Mouse (Mus musculus): Measurements from ENCODE around the gene Gm49333. TPM values are rescaled to one million over a fixed set of nuclear protein-coding genes. Genes with fewer than 3 reads are reported as not detected.

Gene Gm49333
- polyA plus RNA-seq, 1 experiment = not detected

DNA sequence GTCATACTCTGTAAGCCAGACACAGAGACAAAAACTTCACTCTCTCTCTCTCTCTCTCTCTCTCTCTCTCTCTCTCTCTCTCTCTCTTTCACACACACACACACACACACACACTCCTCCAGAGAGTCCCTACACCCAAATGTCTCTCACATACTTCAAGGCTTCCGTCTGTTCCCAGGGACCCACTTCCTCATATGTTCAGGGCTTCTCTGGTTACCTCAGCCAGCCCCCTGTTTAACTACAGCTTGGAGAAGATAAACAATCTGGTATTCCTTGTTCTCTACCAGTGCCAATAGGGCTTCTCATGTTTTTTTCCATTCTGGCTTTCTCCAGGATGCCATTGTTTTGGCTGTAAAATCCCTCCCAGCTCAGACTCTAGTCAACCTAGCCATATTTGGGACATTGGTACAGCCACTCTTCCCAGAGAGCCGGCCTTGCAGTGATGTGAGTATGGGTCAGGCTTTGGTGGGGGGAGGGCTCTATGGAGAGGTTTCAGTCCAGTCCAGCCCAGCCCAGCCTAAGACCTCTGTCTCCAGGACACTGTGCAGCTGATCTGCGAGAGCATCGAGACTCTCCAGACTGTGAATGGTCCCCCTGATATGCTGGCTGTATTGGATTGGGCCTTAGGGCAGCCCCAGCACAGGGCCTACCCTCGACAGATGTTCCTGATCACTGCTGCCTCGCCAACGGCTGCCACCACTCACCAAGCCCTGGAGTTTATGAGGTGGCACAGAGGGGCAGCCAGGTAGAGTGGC is 14.5 kb upstream of the Gm49333 start:
- Histone ChIP-seq H3K4me3 (ENCODE audit: insufficient read depth, low read length) (no peak overlapping the region), H3K4me1 (ENCODE audit: control insufficient read depth, insufficient read depth, low read length) (no peaks in the 10 kb centered on the region), H3K27ac (ENCODE audit: insufficient read depth, low read length) (no peak overlapping the region)
- no peak for TF ChIP-seq POLR2A (IDR thresholded peaks at IDR 0.05; ENCODE audit: extremely low read depth, insufficient read depth, low read length)
- TF ChIP-seq CTCF (IDR thresholded peaks at IDR 0.05; ENCODE audit: extremely low read depth, insufficient read depth, low read length) = no peak

DNA sequence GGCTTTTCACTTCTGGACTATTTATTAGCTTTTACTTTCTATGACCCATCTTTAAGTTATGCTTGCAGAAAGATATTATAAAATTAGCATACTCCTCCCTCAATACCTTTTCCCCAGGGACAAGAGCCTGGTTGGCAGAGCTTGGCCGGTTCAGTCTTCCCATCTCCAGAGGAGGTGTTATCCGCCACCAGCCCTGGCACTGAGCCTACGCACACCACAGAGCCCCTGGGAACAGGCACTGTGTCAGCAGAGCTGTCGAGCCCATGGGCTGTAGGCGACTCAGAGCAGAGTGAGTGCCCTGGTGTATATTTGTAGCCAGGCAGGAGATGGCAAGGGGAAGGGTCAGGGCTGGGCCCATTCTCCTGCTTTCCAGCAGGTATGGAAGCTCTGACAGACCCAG is 10.9 kb upstream of the Gm49333 start:
- H3K4me1 ChIP-seq (ENCODE audit: control insufficient read depth, insufficient read depth, low read length) = no peaks in the 10 kb centered on the region
- no peak overlapping the region for H3K27ac ChIP-seq (ENCODE audit: insufficient read depth, low read length)
- no peak for TF ChIP-seq POLR2A (IDR thresholded peaks at IDR 0.05; ENCODE audit: extremely low read depth, insufficient read depth, low read length)
- TF ChIP-seq CTCF (IDR thresholded peaks at IDR 0.05; ENCODE audit: extremely low read depth, insufficient read depth, low read length) = no peak
- no peak overlapping the region for H3K4me3 ChIP-seq (ENCODE audit: insufficient read depth, low read length)

DNA sequence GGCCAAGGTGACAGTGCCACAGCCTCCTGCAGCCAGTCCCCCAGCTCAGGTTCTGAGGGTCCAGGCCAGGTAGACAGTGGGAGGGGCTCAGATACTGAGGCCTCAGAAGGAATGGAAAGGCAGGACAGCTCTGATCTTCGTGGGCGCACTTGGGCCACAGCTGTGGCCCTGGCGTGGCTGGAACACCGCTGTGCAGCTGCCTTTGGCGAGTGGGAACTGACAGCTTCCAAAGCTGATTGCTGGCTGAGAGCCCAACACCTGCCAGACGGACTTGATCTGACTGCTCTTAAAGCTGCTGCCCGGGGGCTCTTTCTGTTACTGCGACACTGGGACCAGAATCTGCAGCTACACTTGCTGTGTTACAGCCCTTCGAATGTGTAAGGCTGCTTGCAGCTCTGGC is 6.7 kb upstream of the Gm49333 start:
- H3K4me3 ChIP-seq (ENCODE audit: insufficient read depth, low read length) = no peak overlapping the region
- TF ChIP-seq POLR2A (IDR thresholded peaks at IDR 0.05; ENCODE audit: extremely low read depth, insufficient read depth, low read length) (0 out of 2 replicates have a peak, but pooled peaks have one; percentile 7), CTCF (IDR thresholded peaks at IDR 0.05; ENCODE audit: extremely low read depth, insufficient read depth, low read length) (no peak)
- no peak overlapping the region for H3K27ac ChIP-seq (ENCODE audit: insufficient read depth, low read length)
- H3K4me1 ChIP-seq (ENCODE audit: control insufficient read depth, insufficient read depth, low read length) = no peaks in the 10 kb centered on the region

DNA sequence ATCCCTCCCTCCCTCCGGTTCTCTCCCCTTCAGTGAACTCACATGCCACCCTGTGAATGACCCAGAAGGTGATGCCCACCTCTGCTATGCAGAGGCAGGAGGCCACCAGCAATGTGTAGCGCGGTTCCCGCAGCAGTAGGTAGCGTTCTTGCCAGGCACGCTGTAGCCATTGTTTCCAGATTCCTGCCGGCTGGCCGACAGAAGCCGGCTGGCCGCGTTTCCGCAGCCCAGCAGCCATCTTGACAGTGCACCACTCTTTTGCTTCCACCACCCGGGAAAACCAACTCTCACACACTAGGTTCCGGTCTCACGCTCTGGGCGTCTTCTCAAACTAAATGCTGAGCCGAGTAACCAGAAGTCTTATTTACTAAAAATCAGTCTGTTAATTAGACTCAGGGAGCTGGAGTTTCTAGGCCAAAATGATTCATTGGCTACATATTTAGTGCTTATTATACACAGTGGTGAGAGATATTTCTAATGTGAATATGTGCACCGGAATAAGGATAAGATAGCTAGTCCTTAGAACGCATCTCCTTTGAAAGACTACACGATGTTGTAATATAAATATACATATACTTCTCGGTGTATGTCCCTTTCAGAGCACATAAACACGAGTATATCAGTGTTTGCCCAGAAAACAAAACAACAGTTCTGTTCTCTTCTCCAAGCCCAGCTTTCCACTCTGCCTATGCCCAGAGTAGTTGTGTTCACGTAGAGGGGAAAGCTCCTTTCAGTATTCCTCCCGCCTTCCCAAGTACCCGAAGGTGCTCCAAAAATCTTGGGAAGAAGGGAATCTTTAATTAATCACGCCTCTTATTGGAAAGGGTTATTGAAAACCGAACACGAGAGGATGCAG is 681 bp upstream of the Gm49333 start:
- no peak overlapping the region for H3K27ac ChIP-seq (ENCODE audit: insufficient read depth, low read length)
- no peaks in the 10 kb centered on the region for H3K4me1 ChIP-seq (ENCODE audit: control insufficient read depth, insufficient read depth, low read length)
- TF ChIP-seq CTCF (IDR thresholded peaks at IDR 0.05; ENCODE audit: extremely low read depth, insufficient read depth, low read length) (no peak), POLR2A (IDR thresholded peaks at IDR 0.05; ENCODE audit: extremely low read depth, insufficient read depth, low read length) (peak; percentile 89)
- H3K4me3 ChIP-seq (ENCODE audit: insufficient read depth, low read length) = peak overlapping the region; percentile 68

DNA sequence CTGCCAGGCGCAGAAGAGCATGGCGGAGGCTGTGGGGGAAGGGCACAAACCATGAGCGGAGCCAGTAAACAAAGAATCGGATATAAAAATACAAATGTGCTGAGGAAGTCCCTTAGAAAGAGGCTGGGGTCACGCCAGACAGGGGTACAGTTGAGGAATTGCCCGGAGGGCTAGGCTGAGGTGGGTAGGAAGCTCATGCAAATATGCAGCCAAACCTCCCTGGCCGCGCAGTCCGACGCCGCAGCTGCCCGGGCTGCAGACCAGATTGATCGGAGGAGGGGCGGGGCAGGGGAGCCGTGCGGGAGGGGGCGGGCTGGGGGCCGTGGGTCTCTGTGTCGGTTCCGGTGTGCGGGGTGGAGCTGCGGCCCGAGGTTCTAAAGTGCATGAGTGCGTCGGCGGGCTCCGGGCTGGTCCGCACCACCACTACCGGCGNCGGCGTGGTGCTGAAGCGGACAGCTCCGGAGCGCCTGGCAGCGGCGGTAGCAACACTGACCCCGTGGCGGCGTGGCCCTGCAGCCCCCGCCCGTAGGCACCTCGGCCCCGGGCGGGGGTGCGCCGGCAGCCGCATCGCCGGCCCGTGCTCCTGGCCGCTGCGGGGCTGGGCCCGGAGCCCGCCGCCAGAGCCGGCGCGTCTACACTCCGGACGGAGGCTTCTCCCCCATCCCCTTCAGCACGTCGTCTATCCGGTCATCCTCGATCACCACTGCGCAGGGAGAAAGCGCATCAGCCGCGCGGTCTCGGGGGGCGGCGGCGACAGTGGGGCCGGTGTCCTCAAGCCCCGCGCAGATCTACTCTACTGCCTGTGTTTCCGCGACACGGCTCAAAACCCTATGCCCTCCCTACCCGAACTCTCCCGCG is 8.4 kb downstream of the Gm49333 start:
- H3K4me3 ChIP-seq (ENCODE audit: insufficient read depth, low read length) = peak overlapping the region; percentile 69
- no peak for TF ChIP-seq POLR2A (IDR thresholded peaks at IDR 0.05; ENCODE audit: extremely low read depth, insufficient read depth, low read length)
- no peak for TF ChIP-seq CTCF (IDR thresholded peaks at IDR 0.05; ENCODE audit: extremely low read depth, insufficient read depth, low read length)
- no peaks in the 10 kb centered on the region for H3K4me1 ChIP-seq (ENCODE audit: control insufficient read depth, insufficient read depth, low read length)
- H3K27ac ChIP-seq (ENCODE audit: insufficient read depth, low read length) = no peak overlapping the region

DNA sequence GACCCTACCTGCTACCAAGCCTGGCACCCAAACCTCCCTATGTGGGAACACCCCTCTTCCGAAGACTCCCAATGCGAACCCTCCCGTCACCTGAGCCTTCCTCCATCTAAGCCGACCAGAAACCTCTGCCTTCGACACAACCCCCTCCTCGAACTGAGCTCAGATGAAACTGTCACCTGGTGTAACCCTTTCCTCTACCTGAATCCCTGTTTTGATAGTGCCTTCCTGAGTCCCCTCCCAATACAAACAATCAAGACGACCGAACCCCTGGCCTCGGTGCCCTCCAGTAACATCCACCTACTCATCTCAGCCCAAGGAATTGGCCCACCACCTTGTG is 9.0 kb downstream of the Gm49333 start:
- TF ChIP-seq POLR2A (IDR thresholded peaks at IDR 0.05; ENCODE audit: extremely low read depth, insufficient read depth, low read length) (no peak), CTCF (IDR thresholded peaks at IDR 0.05; ENCODE audit: extremely low read depth, insufficient read depth, low read length) (no peak)
- no peak overlapping the region for H3K27ac ChIP-seq (ENCODE audit: insufficient read depth, low read length)
- no peaks in the 10 kb centered on the region for H3K4me1 ChIP-seq (ENCODE audit: control insufficient read depth, insufficient read depth, low read length)
- H3K4me3 ChIP-seq (ENCODE audit: insufficient read depth, low read length) = peak overlapping the region; percentile 69

DNA sequence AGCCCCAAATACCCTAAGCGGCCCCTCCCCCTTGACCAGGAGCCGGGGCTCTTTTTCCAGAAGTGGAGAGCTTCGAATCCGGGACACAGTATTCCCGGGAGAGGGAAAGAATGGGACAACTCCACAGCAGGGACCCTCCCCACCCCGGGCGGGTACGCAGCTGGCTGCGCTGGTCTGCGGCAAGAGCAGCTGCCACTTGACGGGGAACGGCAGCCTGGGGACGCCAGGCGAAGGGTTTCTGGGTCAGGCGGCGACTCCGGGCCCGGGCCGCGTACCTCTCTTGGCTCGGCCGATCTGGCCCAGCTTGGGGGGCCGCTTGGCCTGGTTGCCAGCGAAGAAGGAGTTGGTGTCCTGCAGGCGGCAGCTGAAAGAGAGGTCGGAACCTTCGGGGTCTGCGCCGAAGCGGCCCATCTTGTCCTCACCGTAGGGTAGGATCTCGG is 9.4 kb downstream of the Gm49333 start:
- Histone ChIP-seq H3K4me1 (ENCODE audit: control insufficient read depth, insufficient read depth, low read length) (no peaks in the 10 kb centered on the region), H3K27ac (ENCODE audit: insufficient read depth, low read length) (peak overlapping the region; percentile 58), H3K4me3 (ENCODE audit: insufficient read depth, low read length) (peak overlapping the region; percentile 69)
- TF ChIP-seq CTCF (IDR thresholded peaks at IDR 0.05; ENCODE audit: extremely low read depth, insufficient read depth, low read length) = no peak
- TF ChIP-seq POLR2A (IDR thresholded peaks at IDR 0.05; ENCODE audit: extremely low read depth, insufficient read depth, low read length) = no peak

DNA sequence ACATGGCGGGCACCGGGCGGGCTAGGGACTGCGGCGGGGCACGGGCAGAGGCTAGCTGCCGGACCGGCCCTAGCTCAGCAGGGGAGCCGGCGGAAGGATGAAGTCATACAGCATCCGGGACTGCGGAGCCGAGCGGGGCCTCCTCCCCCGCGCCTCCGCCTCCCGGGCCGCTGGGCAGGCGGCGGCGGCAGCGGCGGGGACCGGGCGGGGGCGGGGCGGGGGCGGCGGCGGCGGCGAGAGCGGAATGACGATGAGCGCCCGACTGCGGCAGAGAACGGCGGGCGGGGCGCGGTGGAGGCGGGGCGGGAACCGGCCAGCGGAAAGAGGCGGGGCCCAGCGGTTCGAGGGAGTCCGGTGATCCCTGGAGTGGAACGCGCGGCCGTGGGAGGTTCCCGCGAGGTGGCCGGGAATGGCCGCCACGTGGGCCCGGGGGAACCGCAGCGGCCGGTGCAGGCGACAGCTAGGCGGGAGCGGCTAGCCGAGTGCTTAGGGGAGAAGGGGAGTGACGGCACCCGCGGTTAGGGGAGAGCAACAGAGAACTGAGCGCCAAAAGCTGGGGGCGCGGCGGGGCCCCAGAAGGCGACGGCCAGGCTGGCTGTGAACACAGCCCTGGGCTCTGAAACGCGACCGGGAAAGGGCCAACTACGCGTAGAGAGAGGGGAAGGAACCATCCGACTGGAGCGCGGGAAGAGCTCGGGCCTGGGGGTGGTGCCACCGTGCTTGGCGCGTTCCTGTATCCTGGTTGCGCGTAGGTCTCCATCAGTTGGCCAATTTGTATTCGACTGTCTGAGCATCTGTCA is 10.0 kb downstream of the Gm49333 start, which contains the start of gene Camk2n2:
Gene Camk2n2, minus strand, starts transcription at position 97 of the 800 bp plus-strand sequence.
- H3K4me1 ChIP-seq (ENCODE audit: control insufficient read depth, insufficient read depth, low read length) = no peaks in the 10 kb centered on the region
- peak within 1 kb of the TSS; percentile 69 for H3K4me3 ChIP-seq (ENCODE audit: insufficient read depth, low read length)
- peak within 1 kb of the TSS; percentile 58 for H3K27ac ChIP-seq (ENCODE audit: insufficient read depth, low read length)
- TF ChIP-seq POLR2A (IDR thresholded peaks at IDR 0.05; ENCODE audit: extremely low read depth, insufficient read depth, low read length) (no peak), CTCF (IDR thresholded peaks at IDR 0.05; ENCODE audit: extremely low read depth, insufficient read depth, low read length) (no peak)
